Mouse (Mus musculus): Measurements from ENCODE around the gene Mt1.

DNA sequence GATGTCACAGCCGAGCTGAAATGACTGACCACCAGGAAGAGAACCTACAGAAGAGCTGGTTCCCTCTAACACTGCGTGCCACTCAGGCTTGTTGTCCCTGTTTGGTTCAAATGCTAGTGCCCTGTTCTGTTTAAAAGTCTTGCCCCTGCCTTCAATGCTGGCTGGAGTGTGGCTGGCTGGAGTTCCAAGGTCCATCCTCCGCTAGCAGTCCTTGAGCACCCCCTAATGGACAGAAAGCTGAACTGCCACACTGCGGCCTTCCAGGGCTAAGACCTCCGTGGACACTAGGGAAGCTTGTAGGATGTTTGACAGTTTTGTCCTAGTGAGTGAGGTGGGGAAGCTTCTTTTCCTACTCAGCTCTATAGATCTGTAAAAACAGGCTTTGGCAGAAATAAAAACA, 26.9 kb downstream of the Mt1 start:
- TF ChIP-seq POLR2A (IDR thresholded peaks at IDR 0.05; ENCODE audit: low read depth, low read length), result no peak
- TF ChIP-seq CTCF (IDR thresholded peaks at IDR 0.05; ENCODE audit: extremely low read depth, insufficient read depth, insufficient read length, insufficient replicate concordance), result peak; percentile 67; the same call in 1 of the 2 replicates
